Mouse (Mus musculus): Measurements from ENCODE around the gene Gm20517. TPM values are rescaled to one million over a fixed set of nuclear protein-coding genes. Genes with fewer than 3 reads are reported as not detected.

The Gm20517 gene
- polyA plus RNA-seq, 1 experiment from 2014 or later = 2.2 TPM

GRCm38 (mm10) chr17:47593215-47593853 lies 18.1 kb upstream of the Gm20517 start:
- Histone ChIP-seq H3K27me3 (ENCODE audit: control insufficient read depth, insufficient read depth, low read length) (no peaks in the 10 kb centered on the region), H3K27ac (replicated peaks in 1 of 2; ENCODE audit: control insufficient read depth in 1 of 2, insufficient read depth in 1 of 2, low read depth in 2 of 2, low read length in 2 of 2) (peak overlapping the region; percentile 97 to 98), H3K9me3 (ENCODE audit: control insufficient read depth, low read length) (no peaks in the 10 kb centered on the region), H3K4me3 (ENCODE audit: control insufficient read depth in 1 of 2, insufficient read depth in 1 of 2, low read depth in 1 of 2, low read length in 2 of 2) (peak overlapping the region; percentile 81 to 99), H3K36me3 (ENCODE audit: control insufficient read depth, insufficient read depth, low read length) (peaks cover 27% of the 10 kb centered on the region), H3K4me1 (ENCODE audit: control insufficient read depth in 2 of 2, insufficient read depth in 2 of 2, low read length in 2 of 2) (peaks cover 27 to 31% of the 10 kb centered on the region in 2 experiments), H3K9ac (ENCODE audit: low read length) (peak overlapping the region; percentile 97), H3K4me2 (ENCODE audit: low read length) (peak overlapping the region; percentile 88)
- WGBS = 1% methylated on average over 58 of the region's 63 CpGs
- ATAC-seq (ENCODE audit: insufficient number of reproducible peaks, insufficient read depth, low FRiP score, low read depth) = peak; percentile 85

- Histone ChIP-seq H3K9ac (ENCODE audit: low read length) (peak overlapping the region; percentile 97), H3K9me3 (ENCODE audit: control insufficient read depth, low read length) (no peaks in the 10 kb centered on the region), H3K4me2 (ENCODE audit: low read length) (peak overlapping the region; percentile 88), H3K4me1 (ENCODE audit: control insufficient read depth in 2 of 2, insufficient read depth in 2 of 2, low read length in 2 of 2) (peaks cover 27 to 33% of the 10 kb centered on the region in 2 experiments), H3K36me3 (ENCODE audit: control insufficient read depth, insufficient read depth, low read length) (peaks cover 32% of the 10 kb centered on the region), H3K27ac (replicated peaks in 1 of 2; ENCODE audit: control insufficient read depth in 1 of 2, insufficient read depth in 1 of 2, low read depth in 2 of 2, low read length in 2 of 2) (peak overlapping the region; percentile 97 to 98), H3K4me3 (ENCODE audit: control insufficient read depth in 1 of 2, insufficient read depth in 1 of 2, low read depth in 1 of 2, low read length in 2 of 2) (peak overlapping the region; percentile 81 to 99), H3K27me3 (ENCODE audit: control insufficient read depth, insufficient read depth, low read length) (no peaks in the 10 kb centered on the region)
- 0% methylated on average over 13 of the region's 13 CpGs for WGBS
- no peak for ATAC-seq (ENCODE audit: insufficient number of reproducible peaks, insufficient read depth, low FRiP score, low read depth)
Measured at GRCm38 (mm10) chr17:47593854-47594182, 17.6 kb upstream of the Gm20517 start.

GRCm38 (mm10) chr17:47594183-47594968 lies 17.0 kb upstream of the Gm20517 start:
- WGBS = 0% methylated on average over 40 of the region's 43 CpGs
- H3K4me1 ChIP-seq (ENCODE audit: control insufficient read depth in 2 of 2, insufficient read depth in 2 of 2, low read length in 2 of 2) = peaks cover 27 to 33% of the 10 kb centered on the region in 2 experiments

GRCm38 (mm10) chr17:47594969-47595247 lies 16.5 kb upstream of the Gm20517 start:
- ATAC-seq (ENCODE audit: insufficient number of reproducible peaks, insufficient read depth, low FRiP score, low read depth) = no peak
- H3K4me3 ChIP-seq (ENCODE audit: control insufficient read depth in 1 of 2, insufficient read depth in 1 of 2, low read depth in 1 of 2, low read length in 2 of 2) = peak overlapping the region; percentile 81 to 99
- H3K9ac ChIP-seq (ENCODE audit: low read length) = peak overlapping the region; percentile 97
- no peaks in the 10 kb centered on the region for H3K27me3 ChIP-seq (ENCODE audit: control insufficient read depth, insufficient read depth, low read length)
- H3K36me3 ChIP-seq (ENCODE audit: control insufficient read depth, insufficient read depth, low read length) = peaks cover 42% of the 10 kb centered on the region
- 1% methylated on average over 7 of the region's 9 CpGs for WGBS
- peaks cover 27 to 35% of the 10 kb centered on the region in 2 experiments for H3K4me1 ChIP-seq (ENCODE audit: control insufficient read depth in 2 of 2, insufficient read depth in 2 of 2, low read length in 2 of 2)
- H3K4me2 ChIP-seq (ENCODE audit: low read length) = peak overlapping the region; percentile 88
- H3K27ac ChIP-seq (replicated peaks in 1 of 2; ENCODE audit: control insufficient read depth in 1 of 2, insufficient read depth in 1 of 2, low read depth in 2 of 2, low read length in 2 of 2) = peak overlapping the region; percentile 97
- H3K9me3 ChIP-seq (ENCODE audit: control insufficient read depth, low read length) = no peaks in the 10 kb centered on the region

More at GRCm38 (mm10) chr17:47594183-47594968, 17.0 kb upstream of the Gm20517 start:
- no peaks in the 10 kb centered on the region for H3K9me3 ChIP-seq (ENCODE audit: control insufficient read depth, low read length)
- H3K4me2 ChIP-seq (ENCODE audit: low read length) = peak overlapping the region; percentile 88
- peak overlapping the region; percentile 97 for H3K9ac ChIP-seq (ENCODE audit: low read length)
- peaks cover 37% of the 10 kb centered on the region for H3K36me3 ChIP-seq (ENCODE audit: control insufficient read depth, insufficient read depth, low read length)
- H3K27me3 ChIP-seq (ENCODE audit: control insufficient read depth, insufficient read depth, low read length) = no peaks in the 10 kb centered on the region
- peak overlapping the region; percentile 97 to 98 for H3K27ac ChIP-seq (replicated peaks in 1 of 2; ENCODE audit: control insufficient read depth in 1 of 2, insufficient read depth in 1 of 2, low read depth in 2 of 2, low read length in 2 of 2)
- H3K4me3 ChIP-seq (ENCODE audit: control insufficient read depth in 1 of 2, insufficient read depth in 1 of 2, low read depth in 1 of 2, low read length in 2 of 2) = peak overlapping the region; percentile 81 to 99
- ATAC-seq (ENCODE audit: insufficient number of reproducible peaks, insufficient read depth, low FRiP score, low read depth) = no peak

- peak overlapping the region; percentile 81 to 99 for H3K4me3 ChIP-seq (ENCODE audit: control insufficient read depth in 1 of 2, insufficient read depth in 1 of 2, low read depth in 1 of 2, low read length in 2 of 2)
Measured at GRCm38 (mm10) chr17:47595248-47596161, 15.9 kb upstream of the Gm20517 start.

GRCm38 (mm10) chr17:47596162-47596838 lies 15.1 kb upstream of the Gm20517 start:
- WGBS = 18% methylated on average over 6 of the region's 6 CpGs
- no peak for ATAC-seq (ENCODE audit: insufficient number of reproducible peaks, insufficient read depth, low FRiP score, low read depth)

More at GRCm38 (mm10) chr17:47595248-47596161, 15.9 kb upstream of the Gm20517 start:
- H3K4me2 ChIP-seq (ENCODE audit: low read length) = peak overlapping the region; percentile 88
- H3K9me3 ChIP-seq (ENCODE audit: control insufficient read depth, low read length) = no peaks in the 10 kb centered on the region
- no peaks in the 10 kb centered on the region for H3K27me3 ChIP-seq (ENCODE audit: control insufficient read depth, insufficient read depth, low read length)
- H3K36me3 ChIP-seq (ENCODE audit: control insufficient read depth, insufficient read depth, low read length) = peaks cover 48% of the 10 kb centered on the region
- H3K27ac ChIP-seq (replicated peaks in 1 of 2; ENCODE audit: control insufficient read depth in 1 of 2, insufficient read depth in 1 of 2, low read depth in 2 of 2, low read length in 2 of 2) = peak overlapping the region; percentile 97
- H3K4me1 ChIP-seq (ENCODE audit: control insufficient read depth in 2 of 2, insufficient read depth in 2 of 2, low read length in 2 of 2) = peaks cover 27 to 35% of the 10 kb centered on the region in 2 experiments
- H3K9ac ChIP-seq (ENCODE audit: low read length) = peak overlapping the region; percentile 97
- WGBS = 1% methylated on average over 20 of the region's 21 CpGs
- ATAC-seq (ENCODE audit: insufficient number of reproducible peaks, insufficient read depth, low FRiP score, low read depth) = peak; percentile 59

GRCm38 (mm10) chr17:47596839-47597164 lies 14.6 kb upstream of the Gm20517 start:
- Histone ChIP-seq H3K4me3 (ENCODE audit: control insufficient read depth in 1 of 2, insufficient read depth in 1 of 2, low read depth in 1 of 2, low read length in 2 of 2) (peak overlapping the region; percentile 81 to 99), H3K9ac (ENCODE audit: low read length) (peak overlapping the region; percentile 97), H3K36me3 (ENCODE audit: control insufficient read depth, insufficient read depth, low read length) (peaks cover 61% of the 10 kb centered on the region), H3K9me3 (ENCODE audit: control insufficient read depth, low read length) (no peaks in the 10 kb centered on the region), H3K27ac (replicated peaks in 1 of 2; ENCODE audit: control insufficient read depth in 1 of 2, insufficient read depth in 1 of 2, low read depth in 2 of 2, low read length in 2 of 2) (peak overlapping the region; percentile 97), H3K4me1 (ENCODE audit: control insufficient read depth in 2 of 2, insufficient read depth in 2 of 2, low read length in 2 of 2) (peaks cover 27 to 35% of the 10 kb centered on the region in 2 experiments), H3K27me3 (ENCODE audit: control insufficient read depth, insufficient read depth, low read length) (no peaks in the 10 kb centered on the region), H3K4me2 (ENCODE audit: low read length) (peak overlapping the region; percentile 88)
- WGBS = 49% methylated on average over 5 of the region's 5 CpGs
- ATAC-seq (ENCODE audit: insufficient number of reproducible peaks, insufficient read depth, low FRiP score, low read depth) = no peak

More at GRCm38 (mm10) chr17:47596162-47596838, 15.1 kb upstream of the Gm20517 start:
- Histone ChIP-seq H3K27ac (replicated peaks in 1 of 2; ENCODE audit: control insufficient read depth in 1 of 2, insufficient read depth in 1 of 2, low read depth in 2 of 2, low read length in 2 of 2) (peak overlapping the region; percentile 97), H3K4me3 (ENCODE audit: control insufficient read depth in 1 of 2, insufficient read depth in 1 of 2, low read depth in 1 of 2, low read length in 2 of 2) (peak overlapping the region; percentile 81 to 99), H3K4me1 (ENCODE audit: control insufficient read depth in 2 of 2, insufficient read depth in 2 of 2, low read length in 2 of 2) (peaks cover 27 to 35% of the 10 kb centered on the region in 2 experiments), H3K4me2 (ENCODE audit: low read length) (peak overlapping the region; percentile 88), H3K9me3 (ENCODE audit: control insufficient read depth, low read length) (no peaks in the 10 kb centered on the region), H3K27me3 (ENCODE audit: control insufficient read depth, insufficient read depth, low read length) (no peaks in the 10 kb centered on the region), H3K36me3 (ENCODE audit: control insufficient read depth, insufficient read depth, low read length) (peaks cover 56% of the 10 kb centered on the region), H3K9ac (ENCODE audit: low read length) (peak overlapping the region; percentile 97)

Data from heart, embryonic 14.5 days (tissue).